Mouse (Mus musculus) gastrocnemius, adult 8-10 months (tissue): ENCODE measurements at regions not wholly inside any gene's neighbourhood (a gene's known extent, or its start where the extent isn't known, plus 50 kb on each side); places are given as distances from the start of the nearest gene placed in this dataset.

Experiments used
- DNase-seq, 2 experiments: peaks; one replicate each; pipeline ENCODE4 v3.0.0; 2022; ENCODE audit warnings: low spot score in 2 of 2

DNA sequence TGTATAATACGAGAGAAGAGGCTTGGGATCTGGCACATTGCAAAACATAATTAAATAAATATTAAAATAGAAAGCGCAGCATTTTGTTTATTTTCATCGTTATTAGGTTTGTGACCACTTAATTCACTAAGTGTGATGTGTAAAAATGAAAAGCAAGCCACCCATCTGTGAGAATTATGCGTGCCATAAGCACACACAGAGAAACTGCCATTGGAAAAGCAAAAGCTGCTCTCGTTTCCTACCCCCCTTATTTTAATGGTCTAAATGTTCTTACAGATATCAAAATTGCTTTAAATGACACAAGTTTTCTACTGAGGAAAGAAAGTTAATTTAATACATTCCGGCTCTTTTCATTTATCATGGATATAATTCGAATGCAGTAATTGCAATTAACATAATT lies 2780.8 kb upstream of the Gm7489 start:
- no peak for DNase-seq

DNA sequence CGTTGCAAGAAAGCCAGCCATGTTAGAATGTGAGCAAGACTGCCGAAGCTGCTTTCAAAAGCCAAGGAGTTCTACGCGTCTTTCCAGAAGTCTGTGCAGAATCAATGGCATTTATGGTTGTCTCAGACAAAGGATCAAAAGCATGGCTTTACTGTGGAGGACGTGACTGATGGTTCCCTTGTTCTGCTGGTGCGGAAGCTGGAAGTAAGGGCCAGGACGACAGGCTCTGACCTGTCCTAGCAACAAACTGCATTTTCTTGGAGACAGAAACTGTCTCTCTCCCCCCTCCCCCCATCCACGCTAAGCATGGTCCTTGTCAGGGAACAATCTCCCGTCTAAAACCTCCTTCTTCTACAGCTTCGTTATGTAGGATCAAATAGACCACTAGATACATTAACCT lies 2780.3 kb upstream of the Gm7489 start:
- no peak for DNase-seq

DNA sequence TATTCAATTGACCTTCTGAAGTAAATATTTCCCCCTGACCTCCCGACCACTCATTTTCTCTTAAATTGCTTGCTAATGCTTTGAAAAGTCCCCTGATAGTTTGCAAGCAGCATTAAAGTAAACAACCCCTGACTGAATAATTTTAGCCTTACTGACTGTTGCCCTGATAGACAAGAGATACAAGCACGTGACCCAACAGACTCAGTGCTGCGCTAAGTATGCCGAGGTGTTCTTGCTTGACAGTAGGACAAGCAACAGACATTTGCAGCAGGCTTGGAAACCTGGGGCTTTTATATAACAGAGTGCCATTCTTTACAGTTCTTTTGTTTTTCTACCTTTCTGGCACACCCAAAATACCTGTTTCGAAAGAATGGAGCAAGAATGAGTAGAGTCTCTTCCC lies 2779.9 kb upstream of the Gm7489 start:
- no peak for DNase-seq

DNA sequence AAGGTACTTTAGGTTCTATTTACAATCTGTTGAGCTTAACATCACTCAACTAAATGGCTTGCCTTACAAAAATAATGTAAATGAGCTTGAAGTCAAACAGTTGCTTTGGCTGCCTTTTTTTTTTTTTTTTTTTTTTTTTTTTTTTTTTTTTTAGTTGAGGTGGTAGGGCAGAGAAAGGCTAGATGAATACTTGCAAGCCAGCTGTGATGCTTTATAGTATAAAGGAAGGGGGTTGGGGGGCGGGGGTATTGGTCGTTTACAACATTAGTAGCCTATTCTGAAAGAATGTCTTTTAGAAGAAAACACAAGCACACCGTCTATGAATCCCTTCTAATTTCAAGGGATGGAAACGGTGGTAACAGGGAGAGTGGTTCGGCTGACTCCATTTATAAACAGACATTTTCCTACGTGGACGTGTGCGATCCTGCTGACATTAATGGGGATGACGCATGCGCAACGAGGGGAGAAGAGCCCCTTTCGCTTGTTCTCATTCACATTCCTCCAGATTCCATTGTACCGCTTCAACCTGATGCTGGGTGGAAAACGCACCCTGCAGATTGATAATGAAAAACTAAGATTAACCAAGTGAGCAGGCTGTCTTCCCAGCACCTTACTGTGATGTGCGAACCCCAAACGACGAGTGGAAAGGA lies 2779.2 kb upstream of the Gm7489 start:
- no peak for DNase-seq

DNA sequence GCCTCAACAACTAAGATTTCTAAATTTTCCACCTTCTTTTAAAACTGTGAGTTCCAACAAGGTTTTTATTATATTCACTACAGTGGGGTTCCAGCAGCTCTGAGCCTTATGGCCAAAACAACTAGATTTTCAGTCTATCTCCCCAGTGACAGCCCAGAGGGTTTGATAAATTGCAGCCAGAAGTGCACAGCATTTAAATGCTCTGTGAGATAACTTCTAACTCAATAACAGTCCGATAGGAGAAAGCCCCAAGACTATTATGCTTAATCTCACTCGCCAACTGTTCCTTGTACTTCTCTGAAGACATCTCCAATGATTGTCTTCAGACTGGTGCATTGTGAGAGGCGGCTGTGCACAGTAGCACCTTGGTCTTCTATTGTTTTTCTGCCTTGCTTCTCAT lies 2774.5 kb upstream of the Gm7489 start:
- DNase-seq, result no peak

DNA sequence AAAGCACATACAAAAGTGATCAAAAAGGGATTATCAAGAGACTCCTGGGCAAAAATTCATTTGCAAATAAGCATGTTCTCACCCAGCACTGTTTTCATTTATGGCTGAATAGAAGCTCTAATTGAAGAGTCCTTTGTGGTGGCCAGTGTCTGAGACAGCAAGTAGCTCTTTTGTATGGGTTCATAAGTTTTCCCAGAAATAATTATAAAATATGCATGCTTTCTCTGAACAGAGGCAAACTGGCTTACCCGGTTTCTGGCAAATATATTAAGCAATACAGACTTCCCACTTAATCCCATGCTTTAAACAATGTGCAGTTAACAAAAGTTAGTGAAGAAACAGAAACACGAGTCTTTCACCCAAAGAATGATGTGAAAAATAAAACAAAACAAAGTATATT lies 2758.8 kb upstream of the Gm7489 start:
- no peak for DNase-seq

DNA sequence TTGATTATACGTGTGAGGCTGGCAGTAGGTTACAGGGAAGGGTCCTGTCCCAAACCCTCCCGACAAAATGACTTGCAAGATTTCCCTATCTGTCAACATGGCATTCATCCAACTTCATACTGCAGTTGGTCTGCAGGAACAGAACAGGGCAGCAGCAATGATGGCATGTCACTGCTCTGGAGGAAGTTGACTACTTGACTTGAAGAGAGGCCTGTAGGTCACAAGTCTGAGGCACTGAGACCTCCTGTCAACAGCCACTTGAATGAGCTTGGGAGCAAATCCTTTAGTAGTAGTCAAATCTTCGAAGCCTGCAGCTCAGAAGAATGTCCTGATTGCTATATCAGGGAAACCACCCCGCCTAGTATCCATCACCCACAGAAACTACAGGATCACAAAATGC lies 2753.7 kb upstream of the Gm7489 start:
- DNase-seq, result no peak

DNA sequence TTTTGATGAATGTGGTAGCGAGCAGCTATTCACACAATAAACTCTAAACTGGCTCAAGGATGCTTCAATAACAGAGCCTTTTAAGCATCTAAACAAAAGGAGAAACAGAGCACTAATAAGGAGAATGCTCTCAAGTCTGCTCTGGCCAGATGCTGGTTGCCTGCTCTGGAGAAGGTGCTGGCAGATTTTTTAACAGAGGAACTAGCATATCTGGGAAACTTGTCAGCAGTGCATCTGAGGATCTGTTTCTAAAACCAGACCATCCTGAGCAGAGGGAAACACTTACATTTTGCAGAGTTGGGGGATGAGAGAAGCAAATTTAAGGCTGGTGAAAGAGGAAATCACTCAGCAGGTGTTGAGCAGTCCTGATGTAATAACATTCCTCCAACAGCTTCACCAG lies 2748.6 kb upstream of the Gm7489 start:
- DNase-seq, result no peak

DNA sequence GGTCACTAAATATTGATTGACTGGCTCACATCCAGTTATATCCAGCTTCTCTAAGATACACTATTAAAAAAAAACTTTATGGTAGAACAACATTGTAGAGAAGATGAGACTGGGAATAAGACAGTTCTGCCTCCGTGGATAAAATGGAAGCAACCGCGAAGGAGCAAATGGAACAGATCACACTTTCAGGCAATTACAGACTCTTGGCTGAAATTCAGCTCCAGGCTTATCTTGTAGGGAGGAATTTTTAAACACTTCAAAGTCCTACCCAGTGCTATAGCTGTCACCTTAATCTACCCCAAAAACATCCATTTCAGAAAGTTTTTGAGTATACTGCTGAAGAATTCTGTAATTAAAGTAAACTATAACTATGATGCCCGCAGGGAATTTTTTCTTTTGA lies 2745.2 kb upstream of the Gm7489 start:
- no peak for DNase-seq

DNA sequence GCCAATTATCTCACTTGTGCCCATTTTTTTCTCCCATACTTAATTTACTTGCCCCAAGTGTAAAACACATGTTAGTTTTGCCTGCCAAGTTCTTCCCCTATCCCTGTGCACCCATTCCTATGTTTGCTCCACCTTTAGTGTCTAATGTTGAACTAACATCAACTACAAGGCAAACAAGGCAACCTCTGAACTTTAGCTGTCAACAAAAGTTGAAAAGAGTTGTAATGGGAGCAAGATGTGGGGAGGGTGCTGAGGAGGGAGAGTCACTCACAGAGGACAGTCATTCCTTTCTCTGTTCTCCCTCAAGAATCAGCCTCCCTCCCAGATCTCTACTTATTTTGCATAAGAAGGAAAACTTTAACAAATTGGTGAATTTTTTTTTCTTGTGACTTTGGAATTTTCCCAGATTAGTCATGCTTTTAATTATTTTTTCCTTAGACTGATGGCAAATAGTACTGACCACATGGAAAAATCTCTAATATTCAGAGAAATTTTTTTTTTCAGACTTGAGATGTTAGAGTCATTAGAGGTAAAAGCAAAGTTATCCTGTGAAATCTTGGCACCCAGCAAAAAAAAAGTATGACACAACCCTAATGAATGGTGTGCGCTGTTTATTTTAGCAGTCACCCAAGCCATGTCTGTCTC lies 2710.6 kb upstream of the Gm7489 start:
- no peak for DNase-seq

DNA sequence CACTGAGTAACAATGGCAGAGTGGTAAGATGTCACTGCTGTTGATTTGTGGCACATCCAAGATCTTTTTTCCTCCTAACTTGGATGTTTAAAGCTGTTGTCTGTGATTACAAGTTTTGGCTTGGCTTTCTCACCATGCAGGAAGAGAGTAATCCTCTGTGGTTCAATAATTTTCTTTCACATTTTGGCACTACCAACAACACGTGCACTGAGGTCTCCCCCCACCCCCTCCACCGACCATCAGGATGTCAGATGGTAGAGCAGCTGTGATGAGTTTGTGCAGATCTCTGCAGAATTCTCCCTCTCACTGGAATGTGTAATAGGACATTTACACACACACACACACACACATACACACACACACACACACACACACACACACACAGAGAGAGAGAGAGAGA lies 2708.2 kb upstream of the Gm7489 start:
- DNase-seq, result peak; percentile 9 to 15

DNA sequence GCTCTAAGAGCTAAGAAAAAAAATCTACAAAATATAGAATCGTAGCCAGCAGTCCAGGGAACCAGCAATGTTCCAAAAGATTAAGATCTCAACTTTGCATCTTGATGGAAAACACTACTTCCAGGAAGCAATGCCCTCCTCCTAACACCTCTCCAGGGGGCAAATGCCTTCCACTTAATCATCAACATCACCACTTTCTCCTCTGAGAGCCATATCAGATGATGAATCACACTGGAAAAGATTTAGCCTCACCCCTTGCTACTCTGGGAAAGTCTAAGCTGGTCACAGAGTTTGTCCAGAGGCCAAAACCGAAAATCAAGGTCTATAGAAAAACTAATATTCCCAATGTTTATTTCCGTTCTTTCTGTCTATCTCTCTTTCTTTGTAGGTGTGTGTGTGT lies 2695.6 kb upstream of the Gm7489 start:
- no peak for DNase-seq

DNA sequence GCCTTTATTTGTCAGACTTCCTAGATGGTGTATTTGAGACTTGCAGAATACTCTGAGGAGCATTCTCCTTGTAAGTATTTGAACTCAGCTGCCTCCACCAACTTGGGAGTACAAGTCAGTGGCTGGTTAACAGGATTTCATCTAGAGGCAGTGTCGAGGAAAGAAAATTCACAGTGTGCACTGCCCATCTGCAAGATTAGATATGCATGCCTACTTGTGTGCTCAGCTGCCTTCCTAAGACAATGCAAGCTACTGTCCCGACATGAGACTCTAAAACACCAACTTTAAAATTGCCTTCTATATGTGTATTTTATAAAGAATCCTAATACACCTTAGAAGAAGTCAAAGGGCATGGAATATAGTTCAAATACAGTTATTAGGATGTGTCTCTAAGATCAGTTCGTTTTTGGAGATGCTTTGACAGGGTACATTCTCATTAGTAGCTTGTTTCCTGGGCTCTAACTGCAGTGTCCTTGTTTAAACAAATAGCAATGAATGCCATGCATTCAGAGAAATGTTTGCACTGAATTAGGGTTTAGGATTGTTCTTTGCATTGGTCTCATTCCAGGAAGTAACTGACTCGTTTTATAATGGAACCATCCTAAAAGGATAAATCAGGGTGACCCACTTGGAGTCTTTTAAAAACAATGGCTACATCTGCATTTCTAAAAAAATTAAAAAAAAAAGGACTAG lies 2687.1 kb upstream of the Gm7489 start:
- DNase-seq, result no peak

DNA sequence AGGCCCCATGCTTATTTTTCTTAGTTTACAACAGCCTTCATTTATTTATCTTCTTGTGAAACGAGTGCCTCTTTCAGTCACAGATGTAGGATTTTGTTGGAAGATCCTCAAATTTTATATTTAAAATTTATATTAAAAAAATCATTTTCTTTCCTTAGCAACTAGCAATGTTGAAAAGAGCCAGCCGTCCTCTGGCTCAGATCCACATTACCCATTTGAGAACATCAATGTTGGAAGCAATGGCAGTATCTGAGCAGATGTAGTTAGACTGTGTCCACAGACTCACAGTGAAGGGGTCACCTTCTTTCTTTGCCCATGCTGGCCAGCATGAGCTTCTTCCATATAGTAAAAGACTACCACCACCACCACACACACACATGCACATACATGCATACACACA lies 2681.4 kb upstream of the Gm7489 start:
- DNase-seq, result no peak

DNA sequence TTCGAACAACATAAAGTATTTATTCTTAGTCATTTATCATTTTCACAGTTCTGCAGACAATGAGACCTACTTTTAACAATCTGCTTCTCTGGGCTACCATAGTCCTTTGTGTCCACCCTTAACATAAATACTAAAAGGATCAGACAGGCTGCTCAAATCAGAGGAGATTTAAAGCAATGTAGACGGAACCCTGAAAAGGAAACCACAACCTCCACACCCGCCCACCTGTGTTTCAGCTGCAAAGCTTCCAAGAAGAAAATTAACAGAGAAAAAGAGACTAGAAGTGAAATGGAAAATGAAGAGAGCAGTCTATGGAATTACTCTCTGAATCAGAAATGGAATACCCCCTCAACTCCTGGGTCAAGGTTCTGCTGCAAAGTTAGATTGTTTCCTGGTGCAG lies 2678.7 kb upstream of the Gm7489 start:
- no peak for DNase-seq

DNA sequence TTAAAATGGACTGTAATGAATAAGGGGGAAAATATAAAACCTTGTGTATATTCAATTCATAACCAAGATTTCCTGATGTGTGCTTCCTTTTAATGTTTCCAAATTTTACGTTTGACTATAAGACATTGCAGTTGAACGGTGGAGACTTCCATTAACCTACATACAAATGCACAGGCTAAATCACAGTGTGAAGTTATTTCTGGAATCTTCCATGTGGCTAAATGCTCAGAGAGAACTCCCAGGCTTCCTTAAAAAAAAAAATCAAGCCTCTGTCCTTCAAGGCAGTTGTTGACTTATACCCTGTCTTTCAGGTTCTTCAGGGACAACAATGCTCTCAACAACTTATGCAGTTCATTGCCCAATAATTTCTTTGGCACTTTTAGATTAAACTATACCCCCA lies 2677.9 kb upstream of the Gm7489 start:
- DNase-seq, result no peak

DNA sequence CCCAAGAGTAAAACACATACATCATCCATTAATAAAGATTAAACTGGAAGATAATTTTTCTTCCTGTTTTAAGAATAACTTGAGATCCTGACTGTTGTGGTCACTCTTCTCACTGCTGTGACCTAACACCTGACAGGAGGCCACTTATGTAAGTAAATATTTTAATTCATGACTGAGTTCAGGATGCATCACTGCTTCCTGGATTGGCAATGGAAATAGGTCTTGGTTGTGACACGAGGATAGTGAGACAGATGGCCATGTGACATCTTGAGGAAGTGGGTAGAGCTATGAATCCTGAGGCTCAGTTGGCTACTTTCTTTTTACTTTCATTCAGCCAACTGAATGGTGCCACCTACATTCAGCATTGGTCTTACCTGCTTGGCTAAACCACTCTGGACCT lies 2649.8 kb upstream of the Gm7489 start:
- DNase-seq, result no peak

DNA sequence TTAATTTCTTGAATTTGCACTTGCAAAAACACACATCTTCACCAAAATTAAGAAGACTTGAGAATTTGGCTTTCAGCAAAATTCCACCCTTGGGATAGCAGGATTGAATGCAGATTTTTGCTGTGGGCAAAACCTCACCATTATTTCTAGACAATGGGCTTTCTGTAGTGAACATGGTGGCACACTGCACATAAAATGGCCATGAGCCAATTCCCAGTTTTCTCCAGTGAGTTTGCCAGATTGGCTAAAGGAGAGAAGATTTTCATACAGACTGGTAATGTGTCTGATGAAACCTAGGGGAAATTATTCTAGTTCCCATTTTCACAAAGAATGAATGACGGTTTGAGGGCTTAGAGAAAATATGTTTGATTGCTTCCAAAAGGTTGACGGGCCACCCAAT lies 2640.1 kb upstream of the Gm7489 start:
- DNase-seq, result no peak

DNA sequence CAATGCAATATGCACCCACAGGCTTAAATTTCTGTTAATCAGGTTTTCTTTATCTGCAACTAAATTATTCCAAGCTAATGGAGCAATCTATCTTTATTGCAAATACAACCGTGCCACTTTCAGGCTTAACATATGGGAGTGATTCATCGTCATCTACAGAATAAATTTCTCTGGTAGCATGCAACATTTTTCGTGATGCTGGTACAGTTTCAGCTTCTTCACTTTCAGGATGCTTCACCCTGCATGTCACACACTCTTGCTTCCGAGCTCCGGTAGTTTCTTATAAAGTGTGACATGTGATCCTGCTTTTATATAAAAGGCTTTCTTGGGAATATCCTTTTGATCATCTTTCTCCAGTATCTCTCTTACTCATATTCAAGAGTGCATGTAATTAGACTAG lies 2637.4 kb upstream of the Gm7489 start:
- DNase-seq, result no peak

DNA sequence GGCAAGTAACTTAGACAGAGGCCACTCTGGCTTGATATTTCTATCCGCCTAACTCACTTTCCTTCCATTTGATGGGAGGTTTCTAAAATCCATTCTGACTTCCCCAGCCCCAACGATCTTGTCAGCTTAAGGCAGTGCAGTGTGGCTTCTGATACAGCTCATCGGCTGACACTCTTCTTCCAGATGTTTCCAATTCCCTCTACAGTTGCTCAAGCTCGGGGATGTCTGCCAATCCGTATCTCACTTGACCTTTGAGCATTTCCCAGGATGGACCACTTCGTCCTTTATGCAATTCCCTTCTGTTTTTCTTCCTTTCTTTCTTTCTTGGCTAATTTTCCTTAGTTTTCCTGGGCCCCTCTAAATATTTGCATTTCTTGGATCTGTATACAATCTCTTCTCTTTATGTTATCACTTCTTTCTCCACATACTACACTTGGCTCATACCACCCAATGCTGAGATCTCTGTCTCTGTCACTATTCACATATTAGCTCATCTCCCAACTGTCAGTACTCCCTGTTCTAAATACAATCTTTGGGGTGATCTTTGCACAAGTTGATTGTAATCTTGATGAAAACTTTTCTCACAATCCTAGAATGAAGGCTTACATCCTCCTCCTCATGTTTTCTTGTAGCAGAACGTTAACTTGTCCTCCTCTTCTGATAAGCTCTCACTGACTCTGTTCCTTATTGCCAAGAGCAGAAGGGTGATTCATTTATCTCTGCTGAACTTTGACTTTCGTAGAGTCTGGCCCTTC lies 2636.5 kb upstream of the Gm7489 start:
- DNase-seq, result peak; percentile 15 to 18

DNA sequence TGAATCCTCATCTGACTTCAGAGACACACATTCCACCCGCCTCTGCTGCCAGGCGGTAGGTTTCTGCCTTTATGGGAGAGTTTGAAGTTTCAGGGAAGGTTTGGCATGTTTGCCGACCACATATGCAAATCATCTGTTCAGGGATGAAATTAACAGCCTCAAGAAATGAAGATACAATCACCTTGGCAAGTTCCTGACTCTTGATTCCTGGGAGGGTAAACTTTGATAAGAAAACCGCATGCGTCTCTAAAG lies 2636.0 kb upstream of the Gm7489 start:
- DNase-seq, result no peak

DNA sequence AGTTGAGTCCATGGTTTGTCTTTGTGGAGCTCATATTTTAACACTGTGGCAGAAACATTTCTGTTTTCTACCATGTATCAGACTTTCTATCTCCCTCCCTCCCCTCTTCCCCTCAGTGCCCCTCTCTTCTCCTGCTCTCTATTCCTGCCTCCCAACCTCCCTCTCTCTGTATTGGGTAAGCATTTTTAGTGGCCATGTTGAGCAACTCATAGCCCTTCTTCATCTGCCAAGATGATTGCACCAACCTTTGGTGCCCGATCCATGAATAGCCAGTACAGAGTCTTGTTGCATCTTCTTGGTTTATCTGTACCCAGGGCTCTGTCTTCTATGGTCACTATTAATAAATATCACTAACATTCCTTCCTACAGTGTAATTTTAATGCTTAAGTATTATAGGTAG lies 2630.6 kb upstream of the Gm7489 start:
- DNase-seq, result no peak

DNA sequence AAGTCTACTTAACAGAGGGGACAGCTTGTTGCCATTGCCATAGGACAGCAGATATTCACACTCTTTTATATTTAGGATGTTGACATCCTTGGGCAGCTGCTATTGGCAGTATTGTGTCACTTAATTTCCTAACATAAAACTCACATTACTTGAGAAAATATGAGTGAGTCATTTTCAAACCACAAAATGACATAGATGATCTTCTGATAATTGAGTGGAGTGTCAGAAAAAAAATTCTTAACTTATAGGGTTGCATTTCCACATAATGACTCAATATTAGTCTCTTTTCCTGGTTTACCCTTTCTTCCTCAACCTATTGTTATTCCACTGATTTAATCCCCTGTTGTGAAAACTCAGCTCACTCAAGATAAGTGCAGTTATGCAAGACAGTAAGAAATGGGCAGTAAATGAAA lies 2629.5 kb upstream of the Gm7489 start:
- no peak for DNase-seq
